Mouse (Mus musculus) midbrain, postnatal 0 days (tissue): ENCODE results near the gene Nrarp. TPM values are rescaled to one million over a fixed set of nuclear protein-coding genes. Genes with fewer than 3 reads are reported as not detected.

ENCODE experiments used
- ATAC-seq: fragments of 200-750 bp; cut with Nextera tagmentation; 2 replicates; pipeline ENCODE4 v1.8.0; 2017; ENCODE audit warnings: moderate number of reproducible peaks, mild to moderate bottlenecking, moderate TSS enrichment, moderate library complexity; ENCODE audit not compliant: low FRiP score
- DNase-seq: peaks from one replicate; pipeline ENCODE4 v3.0.0-alpha.2; 2015; ENCODE audit warnings: low spot score
- H3K27ac ChIP-seq: fragments of 300-500 bp; sonication (generic); 2 replicates; pipeline ENCODE4 v1.5.1; 2014; ENCODE audit warnings: low read depth, mild to moderate bottlenecking, low read length, mixed read lengths
- H3K27me3 ChIP-seq: fragments of 300-500 bp; sonication (generic); 2 replicates; pipeline ENCODE4 v1.6.1; 2014; ENCODE audit warnings: low read length, control low read depth, mixed read lengths; ENCODE audit not compliant: insufficient read depth
- H3K36me3 ChIP-seq: fragments of 300-500 bp; sonication (generic); 2 replicates; pipeline ENCODE4 v1.6.1; 2014; ENCODE audit warnings: low read length, control low read depth, mixed read lengths; ENCODE audit not compliant: insufficient read depth
- H3K4me1 ChIP-seq: fragments of 300-500 bp; sonication (generic); 2 replicates; pipeline ENCODE4 v1.6.1; 2014; ENCODE audit warnings: mild to moderate bottlenecking, control low read depth, antibody characterized with exemption, low read length, mixed read lengths; ENCODE audit not compliant: insufficient read depth
- H3K4me2 ChIP-seq: fragments of 300-500 bp; sonication (generic); 2 replicates; pipeline ENCODE4 v1.6.1; 2014; ENCODE audit warnings: low read depth, mild to moderate bottlenecking, low read length, mixed read lengths; ENCODE audit not compliant: poor library complexity, severe bottlenecking
- H3K4me3 ChIP-seq: fragments of 300-500 bp; sonication (generic); 2 replicates; pipeline ENCODE4 v1.5.1; 2014; ENCODE audit warnings: low read depth, mild to moderate bottlenecking, low read length, moderate library complexity
- H3K9ac ChIP-seq: fragments of 300-500 bp; sonication (generic); replicated peaks from 2 replicates; pipeline ENCODE4 v1.6.1; 2014; ENCODE audit warnings: mild to moderate bottlenecking, low read length, moderate library complexity, mixed read lengths; ENCODE audit not compliant: poor library complexity, severe bottlenecking
- H3K9me3 ChIP-seq: fragments of 300-500 bp; sonication (generic); 2 replicates; pipeline ENCODE4 v1.6.1; 2016; ENCODE audit warnings: low read length, control low read depth
- CTCF ChIP-seq: IDR thresholded peaks from 2 replicates; pipeline ENCODE4 v1.5.1; 2016; ENCODE audit warnings: antibody characterized with exemption, mild to moderate bottlenecking
- WGBS: fragments of 180-500 bp; shearing (Covaris S2); extraction: QIAGEN DNeasy Blood & Tissue Kit; methylation state at CpG from one replicate; pipeline ENCODE4 v1.1.7; 2014; 5-methylcytosine and 5-hydroxymethylcytosine counted together
- polyA plus RNA-seq: library from polyadenylated mRNA; unstranded; fragments of >200 nt; fragmentation: Nextera tagmentation; extraction: Ambion mirVana; gene quantifications from 2 replicates; pipeline ENCODE4 v1.2.1, GENCODE M21; 2015
- total RNA-seq: library from RNA; depleted of rRNA; stranded (reverse); fragments of >200 nt; gene quantifications from 2 replicates; pipeline ENCODE4 v1.2.3, GENCODE M21; 2014

The Nrarp gene
- total and polyA plus RNA-seq, 2 experiments from 2014 or later = 16.1 to 49.2 TPM

- H3K4me2 ChIP-seq = no peak overlapping the region
- no peak overlapping the region for H3K9ac ChIP-seq
- no peak for ATAC-seq
- no peaks in the 10 kb centered on the region for H3K27me3 ChIP-seq
- DNase-seq = no peak
- no peaks in the 10 kb centered on the region for H3K9me3 ChIP-seq
- 71% methylated on average over 6 of the region's 6 CpGs for whole genome bisulfite sequencing
- H3K27ac ChIP-seq = peak overlapping the region; percentile 68
- no peak overlapping the region for H3K4me3 ChIP-seq
- H3K4me1 ChIP-seq = peaks cover 8% of the 10 kb centered on the region; the same call in 1 of the 2 replicates
- TF ChIP-seq CTCF = no peak
- H3K36me3 ChIP-seq = no peaks in the 10 kb centered on the region
Measured at GRCm38 (mm10) chr2:25176573-25176972, 4.0 kb upstream of the Nrarp start.

- 0 out of 2 replicates have a peak overlapping the region, but pooled peaks have one; percentile 9 for H3K9ac ChIP-seq
- H3K4me3 ChIP-seq = no peak overlapping the region
- H3K9me3 ChIP-seq = no peaks in the 10 kb centered on the region
- no peak for TF ChIP-seq CTCF
- no peak for ATAC-seq
- DNase-seq = no peak
- peak overlapping the region; percentile 68 for H3K27ac ChIP-seq
- 40% methylated on average over 4 of the region's 4 CpGs for WGBS
- no peaks in the 10 kb centered on the region for H3K36me3 ChIP-seq
- peaks cover 8% of the 10 kb centered on the region; the same call in 1 of the 2 replicates for H3K4me1 ChIP-seq
- 0 out of 2 replicates have a peak overlapping the region, but pooled peaks have one; percentile 12 for H3K4me2 ChIP-seq
- no peaks in the 10 kb centered on the region for H3K27me3 ChIP-seq
Measured at GRCm38 (mm10) chr2:25177076-25177475, 3.5 kb upstream of the Nrarp start.

GRCm38 (mm10) chr2:25177685-25178084, 2.9 kb upstream of the Nrarp start:
- H3K9me3 ChIP-seq = no peaks in the 10 kb centered on the region
- no peaks in the 10 kb centered on the region for H3K36me3 ChIP-seq
- DNase-seq = peak; percentile 78
- H3K4me2 ChIP-seq = peak overlapping the region; percentile 7; the same call in 1 of the 2 replicates
- H3K4me1 ChIP-seq = peaks cover 11% of the 10 kb centered on the region; the same call in 1 of the 2 replicates
- WGBS = 15% methylated on average over 6 of the region's 6 CpGs
- H3K4me3 ChIP-seq = no peak overlapping the region
- H3K9ac ChIP-seq = 0 out of 2 replicates have a peak overlapping the region, but pooled peaks have one; percentile 9
- H3K27ac ChIP-seq = peak overlapping the region; percentile 68
- ATAC-seq = peak; percentile 17; the same call in 1 of the 2 replicates
- no peaks in the 10 kb centered on the region for H3K27me3 ChIP-seq
- no peak for TF ChIP-seq CTCF

- H3K27ac ChIP-seq = peak overlapping the region; percentile 57
- H3K27me3 ChIP-seq = no peaks in the 10 kb centered on the region
- no peaks in the 10 kb centered on the region for H3K36me3 ChIP-seq
- no peaks in the 10 kb centered on the region for H3K9me3 ChIP-seq
- no peak for TF ChIP-seq CTCF
- DNase-seq (peak; percentile 64), ATAC-seq (0 out of 2 replicates have a peak, but pooled peaks have one; percentile 17)
- WGBS = 20% methylated on average over 10 of the region's 10 CpGs
- peaks cover 13% of the 10 kb centered on the region; the same call in 1 of the 2 replicates for H3K4me1 ChIP-seq
- no peak overlapping the region for H3K4me3 ChIP-seq
- H3K9ac ChIP-seq = no peak overlapping the region; the same call in 1 of the 2 replicates
- H3K4me2 ChIP-seq = 0 out of 2 replicates have a peak overlapping the region, but pooled peaks have one; percentile 7
Measured at GRCm38 (mm10) chr2:25178285-25178972, 2.1 kb upstream of the Nrarp start.

GRCm38 (mm10) chr2:25179566-25180217, 866 bp upstream of the Nrarp start:
- no peaks in the 10 kb centered on the region for H3K36me3 ChIP-seq
- DNase-seq = no peak
- 35% methylated on average over 15 of the region's 15 CpGs for WGBS

More at GRCm38 (mm10) chr2:25179566-25180217, 866 bp upstream of the Nrarp start:
- Histone ChIP-seq H3K9ac (no peak overlapping the region), H3K27ac (peak overlapping the region; percentile 48), H3K4me1 (peaks cover 13% of the 10 kb centered on the region; the same call in 1 of the 2 replicates), H3K4me2 (peak overlapping the region; percentile 57), H3K4me3 (peak overlapping the region; percentile 49; the same call in 1 of the 2 replicates), H3K9me3 (no peaks in the 10 kb centered on the region), H3K27me3 (no peaks in the 10 kb centered on the region)
- TF ChIP-seq CTCF = no peak
- no peak for ATAC-seq
